8 mouse cellular contexts compared by ENCODE assay signal in genomic region chr14:21053586-21053985, GRCm38 (mm10). TPM values are rescaled to one million over a fixed set of nuclear protein-coding genes. Genes with fewer than 3 reads are reported as not detected.
A peak's percentile ranks its signal among the peaks of the same experiment; 100 is the strongest.
DNase-seq lines count a peak whose midpoint lies in the region; ATAC-seq lines count a peak whose summit lies in the region.

No protein-coding gene starts in this region.

- no peak for ATAC-seq in lung, embryonic 16.5 days (ENCODE audit: low read depth)
- ATAC-seq in kidney, embryonic 14.5 days (ENCODE audit: low FRiP score, low TSS enrichment), result no peak
- no peak for ATAC-seq in neural tube, embryonic 12.5 days (ENCODE audit: low FRiP score, low read depth)

- H3K9me3 ChIP-seq in lung, embryonic 16.5 days (ENCODE audit: control insufficient read depth, low read length), result no peaks in the 10 kb centered on the region
- peaks cover 2% of the 10 kb centered on the region; the same call in 1 of the 2 replicates for H3K9me3 ChIP-seq in forebrain, embryonic 10.5 days
- H3K9me3 ChIP-seq in kidney, embryonic 14.5 days (ENCODE audit: control insufficient read depth, low read length), result no peaks in the 10 kb centered on the region
- no peaks in the 10 kb centered on the region for H3K9me3 ChIP-seq in neural tube, embryonic 12.5 days

- H3K36me3 ChIP-seq in lung, embryonic 16.5 days (ENCODE audit: control insufficient read depth, insufficient read depth, low read length), result no peaks in the 10 kb centered on the region; the same call in 1 of the 2 replicates
- H3K36me3 ChIP-seq in forebrain, embryonic 10.5 days (replicated peaks), result peaks cover 26% of the 10 kb centered on the region
- H3K36me3 ChIP-seq in kidney, embryonic 14.5 days (ENCODE audit: control insufficient read depth, insufficient read depth, low read length), result peaks cover 5% of the 10 kb centered on the region; the same call in 1 of the 2 replicates
- H3K36me3 ChIP-seq in neural tube, embryonic 12.5 days, result no peaks in the 10 kb centered on the region

- DNase-seq in lung, postnatal 36 days, result no peak
- DNase-seq in forebrain, embryonic 10.5 days (ENCODE audit: extremely low spot score, low spot score), result no peak
- no peak for DNase-seq in layer of hippocampus, adult 9-11 months
- DNase-seq in thymus, postnatal 10 days (ENCODE audit: low spot score in 2 of 2), result no peak
- no peak for DNase-seq in spleen, postnatal 10 days (ENCODE audit: low spot score in 2 of 2)

- H3K4me2 ChIP-seq in lung, embryonic 16.5 days (ENCODE audit: low read depth, low read length), result peak overlapping the region; percentile 62
- peak overlapping the region; percentile 78 for H3K4me2 ChIP-seq in kidney, embryonic 14.5 days (replicated peaks; ENCODE audit: low read depth, low read length)
- peak overlapping the region; percentile 89 for H3K4me2 ChIP-seq in neural tube, embryonic 12.5 days (replicated peaks)

- peaks cover 14% of the 10 kb centered on the region; the same call in 1 of the 2 replicates for H3K4me1 ChIP-seq in lung, embryonic 16.5 days (replicated peaks; ENCODE audit: control insufficient read depth, insufficient read depth, low read length)
- H3K4me1 ChIP-seq in forebrain, embryonic 10.5 days, result peaks cover 23% of the 10 kb centered on the region
- peaks cover 10% of the 10 kb centered on the region; the same call in 1 of the 2 replicates for H3K4me1 ChIP-seq in kidney, embryonic 14.5 days (ENCODE audit: control insufficient read depth, insufficient read depth, low read length)
- H3K4me1 ChIP-seq in neural tube, embryonic 12.5 days, result peaks cover 6% of the 10 kb centered on the region; the same call in 1 of the 2 replicates

- 39% methylated on average over 7 of the region's 7 CpGs for WGBS in lung, embryonic 16.5 days
- WGBS in forebrain, embryonic 10.5 days, result 49% methylated on average over 7 of the region's 7 CpGs
- 58% methylated on average over 7 of the region's 7 CpGs for WGBS in kidney, embryonic 14.5 days
- WGBS in neural tube, embryonic 12.5 days, result 54% methylated on average over 7 of the region's 7 CpGs

- peak overlapping the region; percentile 85; the same call in 1 of the 2 replicates for H3K9ac ChIP-seq in lung, embryonic 16.5 days (ENCODE audit: low read length)
- no peak overlapping the region for H3K9ac ChIP-seq in kidney, embryonic 14.5 days (ENCODE audit: low read depth, low read length)
- no peak overlapping the region for H3K9ac ChIP-seq in neural tube, embryonic 12.5 days

- H3K27me3 ChIP-seq in lung, embryonic 16.5 days (ENCODE audit: control insufficient read depth, insufficient read depth, low read depth, low read length), result no peaks in the 10 kb centered on the region
- H3K27me3 ChIP-seq in forebrain, embryonic 10.5 days (ENCODE audit: poor library complexity, severe bottlenecking), result no peaks in the 10 kb centered on the region
- no peaks in the 10 kb centered on the region for H3K27me3 ChIP-seq in kidney, embryonic 14.5 days (ENCODE audit: control insufficient read depth, insufficient read depth, low read length)
- H3K27me3 ChIP-seq in neural tube, embryonic 12.5 days (replicated peaks), result no peaks in the 10 kb centered on the region

- H3K27ac ChIP-seq in lung, embryonic 16.5 days (ENCODE audit: low read length), result no peak overlapping the region
- no peak overlapping the region for H3K27ac ChIP-seq in forebrain, embryonic 10.5 days
- H3K27ac ChIP-seq in kidney, embryonic 14.5 days (ENCODE audit: low read depth, low read length), result no peak overlapping the region
- H3K27ac ChIP-seq in neural tube, embryonic 12.5 days, result no peak overlapping the region

- H3K4me3 ChIP-seq in lung, embryonic 16.5 days (ENCODE audit: low read length), result peak overlapping the region; percentile 95
- H3K4me3 ChIP-seq in forebrain, embryonic 10.5 days, result peak overlapping the region; percentile 92
- H3K4me3 ChIP-seq in kidney, embryonic 14.5 days (ENCODE audit: low read length), result peak overlapping the region; percentile 77; the same call in 1 of the 2 replicates
- H3K4me3 ChIP-seq in neural tube, embryonic 12.5 days, result no peak overlapping the region

RNA-seq across cellular contexts. Expression of gene Adk, which starts 1.2 kb away (rescaled TPM):
- 195 TPM in 2 replicates for polyA plus RNA-seq in lung, embryonic 16.5 days (2015; fragmentation: Nextera tagmentation; extraction: Ambion mirVana)
- polyA plus RNA-seq in forebrain, embryonic 10.5 days (2016; fragmentation: Nextera tagmentation; extraction: Ambion mirVana), result 171 and 172 TPM in 2 replicates
- polyA plus RNA-seq in kidney, embryonic 14.5 days (2014; fragmentation: Nextera tagmentation; extraction: Ambion mirVana), result 155 and 156 TPM in 2 replicates
- 68.1 and 71.0 TPM in 2 replicates for polyA plus RNA-seq in neural tube, embryonic 12.5 days (2016; fragmentation: Nextera tagmentation; extraction: Ambion mirVana)

RNA-seq across cellular contexts. Expression of gene Ap3m1, which starts 1.3 kb away (rescaled TPM):
- polyA plus RNA-seq in lung, embryonic 16.5 days (2015; fragmentation: Nextera tagmentation; extraction: Ambion mirVana), result 63.9 and 83.5 TPM in 2 replicates
- 99.9 and 101 TPM in 2 replicates for polyA plus RNA-seq in forebrain, embryonic 10.5 days (2016; fragmentation: Nextera tagmentation; extraction: Ambion mirVana)
- 70.0 and 89.8 TPM in 2 replicates for polyA plus RNA-seq in kidney, embryonic 14.5 days (2014; fragmentation: Nextera tagmentation; extraction: Ambion mirVana)
- polyA plus RNA-seq in neural tube, embryonic 12.5 days (2016; fragmentation: Nextera tagmentation; extraction: Ambion mirVana), result 94.4 and 113 TPM in 2 replicates
